Mouse (Mus musculus) forebrain, embryonic 10.5 days (tissue): ENCODE data around the gene Iqcn. TPM values are rescaled to one million over a fixed set of nuclear protein-coding genes. Genes with fewer than 3 reads are reported as not detected.

ENCODE experiments used
- DNase-seq: peaks from one replicate; pipeline ENCODE4 v3.0.0-alpha.2; 2017; ENCODE audit warnings: low spot score; ENCODE audit errors: extremely low spot score
- H3K27ac ChIP-seq: fragments of 300-500 bp; sonication (generic); 2 replicates; pipeline ENCODE4 v1.5.1; 2016; ENCODE audit warnings: mild to moderate bottlenecking
- H3K27me3 ChIP-seq: fragments of 300-500 bp; sonication (generic); 2 replicates; pipeline ENCODE4 v1.6.1; 2016; ENCODE audit warnings: mild to moderate bottlenecking; ENCODE audit not compliant: poor library complexity, severe bottlenecking
- H3K36me3 ChIP-seq: fragments of 300-500 bp; sonication (generic); replicated peaks from 2 replicates; pipeline ENCODE4 v1.6.1; 2016; ENCODE audit warnings: mild to moderate bottlenecking, moderate library complexity
- H3K4me1 ChIP-seq: fragments of 300-500 bp; sonication (generic); 2 replicates; pipeline ENCODE4 v1.6.1; 2016
- H3K4me3 ChIP-seq: fragments of 300-500 bp; sonication (generic); 2 replicates; pipeline ENCODE4 v1.5.1; 2016; ENCODE audit warnings: mild to moderate bottlenecking, moderate library complexity
- H3K9me3 ChIP-seq: fragments of 300-500 bp; sonication (generic); 2 replicates; pipeline ENCODE4 v1.6.1; 2016; ENCODE audit warnings: mild to moderate bottlenecking, moderate library complexity
- WGBS: fragments of 180-500 bp; shearing (Covaris S2); methylation state at CpG from one replicate; pipeline ENCODE4 v1.1.7; 2016; 5-methylcytosine and 5-hydroxymethylcytosine counted together
- polyA plus RNA-seq: library from polyadenylated mRNA; unstranded; fragments of >200 nt; fragmentation: Nextera tagmentation; extraction: Ambion mirVana; gene quantifications from 2 replicates; pipeline ENCODE4 v1.2.1, GENCODE M21; 2016

Gene Iqcn
- polyA plus RNA-seq, 1 experiment from 2014 or later, result 0.02 TPM

GRCm38 (mm10) chr8:70697366-70698250 lies 5.6 kb upstream of the Iqcn start:
- WGBS, result 74% methylated on average over 12 of the region's 12 CpGs
- Histone ChIP-seq H3K27me3 (peaks cover 15% of the 10 kb centered on the region), H3K4me1 (peaks cover 76% of the 10 kb centered on the region), H3K36me3 (peaks cover 17% of the 10 kb centered on the region), H3K9me3 (no peaks in the 10 kb centered on the region), H3K27ac (peak overlapping the region; percentile 99), H3K4me3 (peak overlapping the region; percentile 97)
- no peak for DNase-seq

- Histone ChIP-seq H3K9me3 (no peaks in the 10 kb centered on the region), H3K4me3 (peak within 1 kb of the TSS; percentile 97), H3K27me3 (peaks cover 15% of the 10 kb centered on the region), H3K36me3 (peaks cover 23% of the 10 kb centered on the region), H3K27ac (peak within 1 kb of the TSS; percentile 99), H3K4me1 (peaks cover 76% of the 10 kb centered on the region)
- under 1% methylated on average over 63 of the region's 69 CpGs for WGBS
- DNase-seq, result peak; percentile 100
Observed at GRCm38 (mm10) chr8:70698310-70699109, 4.7 kb upstream of the Iqcn start, which contains the start of gene Jund. Jund (plus strand) TSS chr8:70698949.

GRCm38 (mm10) chr8:70699116-70699833 lies 4.0 kb upstream of the Iqcn start:
- WGBS, result under 1% methylated on average over 88 of the region's 89 CpGs
- H3K27ac ChIP-seq, result peak overlapping the region; percentile 99
- peak overlapping the region; percentile 97 for H3K4me3 ChIP-seq
- peak; percentile 72 for DNase-seq
- no peaks in the 10 kb centered on the region for H3K9me3 ChIP-seq
- H3K27me3 ChIP-seq, result peaks cover 15% of the 10 kb centered on the region
- peaks cover 73% of the 10 kb centered on the region for H3K4me1 ChIP-seq
- H3K36me3 ChIP-seq, result peaks cover 28% of the 10 kb centered on the region

GRCm38 (mm10) chr8:70699834-70700554 lies 3.3 kb upstream of the Iqcn start:
- peaks cover 28% of the 10 kb centered on the region for H3K36me3 ChIP-seq
- peak; percentile 81 for DNase-seq
- H3K9me3 ChIP-seq, result no peaks in the 10 kb centered on the region
- peak overlapping the region; percentile 97 for H3K4me3 ChIP-seq
- peak overlapping the region; percentile 99 for H3K27ac ChIP-seq
- under 1% methylated on average over 59 of the region's 59 CpGs for WGBS
- H3K27me3 ChIP-seq, result peaks cover 10% of the 10 kb centered on the region
- H3K4me1 ChIP-seq, result peaks cover 71% of the 10 kb centered on the region

- Histone ChIP-seq H3K9me3 (no peaks in the 10 kb centered on the region), H3K4me3 (peak overlapping the region; percentile 97), H3K27ac (peak overlapping the region; percentile 99), H3K27me3 (peaks cover 4% of the 10 kb centered on the region), H3K36me3 (peaks cover 28% of the 10 kb centered on the region), H3K4me1 (peaks cover 65% of the 10 kb centered on the region)
- peak; percentile 89 for DNase-seq
- 0% methylated on average over 20 of the region's 20 CpGs for WGBS
Observed at GRCm38 (mm10) chr8:70700555-70700922, 2.7 kb upstream of the Iqcn start.

GRCm38 (mm10) chr8:70701048-70701981 lies 1.9 kb upstream of the Iqcn start:
- peak overlapping the region; percentile 99 for H3K27ac ChIP-seq
- H3K4me3 ChIP-seq, result peak overlapping the region; percentile 97
- no peaks in the 10 kb centered on the region for H3K9me3 ChIP-seq
- no peaks in the 10 kb centered on the region for H3K27me3 ChIP-seq
- peak; percentile 45 for DNase-seq
- WGBS, result 63% methylated on average over 10 of the region's 10 CpGs
- peaks cover 28% of the 10 kb centered on the region for H3K36me3 ChIP-seq
- H3K4me1 ChIP-seq, result peaks cover 58% of the 10 kb centered on the region

- 87% methylated on average over 2 of the region's 2 CpGs for WGBS
- Histone ChIP-seq H3K27me3 (no peaks in the 10 kb centered on the region), H3K27ac (no peak overlapping the region), H3K4me1 (peaks cover 49% of the 10 kb centered on the region), H3K36me3 (peaks cover 28% of the 10 kb centered on the region), H3K4me3 (peak overlapping the region; percentile 97; the same call in 1 of the 2 replicates), H3K9me3 (no peaks in the 10 kb centered on the region)
- no peak for DNase-seq
Observed at GRCm38 (mm10) chr8:70701982-70702841, 1.0 kb upstream of the Iqcn start.

- Histone ChIP-seq H3K9me3 (no peaks in the 10 kb centered on the region), H3K36me3 (peaks cover 28% of the 10 kb centered on the region), H3K4me3 (no peak overlapping the region), H3K4me1 (peaks cover 43% of the 10 kb centered on the region), H3K27me3 (no peaks in the 10 kb centered on the region), H3K27ac (no peak overlapping the region)
- 91% methylated on average over 3 of the region's 3 CpGs for WGBS
- DNase-seq, result no peak
Observed at GRCm38 (mm10) chr8:70702842-70703182, 445 bp upstream of the Iqcn start.

- Histone ChIP-seq H3K27me3 (no peaks in the 10 kb centered on the region), H3K4me3 (no peak overlapping the region), H3K27ac (no peak overlapping the region), H3K9me3 (no peaks in the 10 kb centered on the region), H3K4me1 (0 out of 2 replicates have a peak, but pooled peaks cover 2% of the 10 kb centered on the region), H3K36me3 (peaks cover 5% of the 10 kb centered on the region; the same call in 1 of the 2 replicates)
- DNase-seq, result no peak
- WGBS, result 91% methylated on average over 14 of the region's 14 CpGs
Observed at GRCm38 (mm10) chr8:70708281-70708680, 5.0 kb downstream of the Iqcn start.

GRCm38 (mm10) chr8:70709794-70710193 lies 6.5 kb downstream of the Iqcn start:
- Histone ChIP-seq H3K27ac (no peak overlapping the region), H3K27me3 (no peaks in the 10 kb centered on the region)
- no peak for DNase-seq

More at GRCm38 (mm10) chr8:70709794-70710193, 6.5 kb downstream of the Iqcn start:
- Histone ChIP-seq H3K9me3 (no peaks in the 10 kb centered on the region), H3K36me3 (no peaks in the 10 kb centered on the region), H3K4me3 (no peak overlapping the region), H3K4me1 (peaks cover 8% of the 10 kb centered on the region)
- WGBS, result 91% methylated on average over 9 of the region's 9 CpGs
